Mouse (Mus musculus) hematopoietic stem cell, adult 5-6 weeks (primary cell): Measurements from ENCODE around the gene Taar8c. TPM values are rescaled to one million over a fixed set of nuclear protein-coding genes. Genes with fewer than 3 reads are reported as not detected.
"Not testable (repeated sequence)": the region's sequence is repeated elsewhere in the genome, so short reads cannot be mapped to it uniquely, and the experiment has no call there.

Experiments
- ATAC-seq, 2 experiments: fragments of 125-278 bp in 1 of 2; replicated peaks in 1 of 2; 2 replicates each; pipeline ENCODE4 v1.8.0; 2016 to 2017; ENCODE audit warnings: inconsistent platforms in 2 of 2, mild to moderate bottlenecking in 2 of 2, moderate number of reproducible peaks in 2 of 2, low read depth in 1 of 2, moderate TSS enrichment in 1 of 2; ENCODE audit not compliant: low FRiP score in 2 of 2, poor library complexity in 2 of 2, severe bottlenecking in 2 of 2, insufficient read depth in 1 of 2, low TSS enrichment in 1 of 2
- total RNA-seq: library from RNA; stranded (forward); fragments of 172-1452, 232-1000 nt; gene quantifications from 2 replicates; pipeline ENCODE4 v1.2.3, GENCODE M21; 2017

Gene Taar8c
- not detected in 2 replicates for total RNA-seq

DNA sequence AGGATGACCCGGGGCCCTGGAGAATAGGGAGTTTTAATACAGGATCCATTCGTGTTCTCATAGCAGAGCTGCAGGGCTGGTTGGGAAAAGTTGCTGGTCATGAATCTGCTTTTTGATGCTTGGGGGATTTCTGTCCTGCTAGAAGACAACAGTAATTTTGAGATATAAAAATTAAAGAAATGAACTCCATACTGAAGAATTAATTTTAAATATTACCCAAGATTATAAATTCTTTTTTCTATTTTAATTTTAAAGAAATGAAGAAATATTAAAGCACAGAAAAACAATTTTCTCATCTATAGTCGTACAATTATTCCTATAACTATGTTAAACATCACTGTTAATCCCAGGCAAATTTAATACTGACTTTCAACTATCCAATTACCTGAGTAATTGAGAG is at the start of gene Taar8c:
Gene Taar8c, minus strand, starts transcription at position 101 of the 400 bp plus-strand sequence.
- ATAC-seq, result not testable (repeated sequence)

GRCm38 (mm10) chr10:24150086-24150485 is 48.4 kb upstream of the Taar8c start:
- ATAC-seq, result no peak

DNA sequence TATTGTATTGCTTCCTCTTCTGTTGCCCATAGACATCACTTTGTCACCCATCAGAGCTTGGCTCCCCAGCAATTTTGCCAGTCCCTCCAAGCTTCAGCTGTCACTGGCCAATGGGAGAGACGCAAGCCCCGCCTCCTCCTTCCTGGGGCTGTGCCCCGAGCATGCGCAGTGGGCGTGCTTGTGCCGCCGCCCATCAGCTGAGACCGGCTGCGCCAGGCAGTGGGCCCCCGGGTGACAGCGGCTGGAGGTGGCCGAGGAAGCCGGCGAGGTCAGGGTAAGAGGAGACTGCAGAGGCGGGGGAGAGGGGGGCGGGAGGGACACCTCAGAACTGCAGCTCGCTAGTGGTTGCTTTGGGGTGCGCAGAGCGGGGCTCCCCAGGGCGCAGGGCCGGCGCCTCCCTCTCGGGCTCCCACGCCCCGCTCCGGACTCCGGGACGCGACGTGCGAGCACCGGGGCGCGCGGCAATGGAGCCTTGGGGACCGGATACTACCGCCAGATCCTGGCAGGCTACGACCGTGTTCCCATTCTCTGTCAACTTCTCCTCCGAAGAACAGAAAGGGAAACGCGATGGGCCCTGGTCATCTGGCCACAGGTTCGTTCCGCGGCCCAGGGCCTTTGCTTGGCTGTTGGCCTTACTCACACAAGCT is 47.5 kb upstream of the Taar8c start, which contains the start of gene Stx7:
Gene Stx7, plus strand, starts transcription at position 168 of the 647 bp plus-strand sequence.
- ATAC-seq, result peak; percentile 94

- peak; percentile 65 to 78 for ATAC-seq
These were observed 41.0 kb upstream of the Taar8c start for GRCm38 (mm10) chr10:24142735-24143134.

DNA sequence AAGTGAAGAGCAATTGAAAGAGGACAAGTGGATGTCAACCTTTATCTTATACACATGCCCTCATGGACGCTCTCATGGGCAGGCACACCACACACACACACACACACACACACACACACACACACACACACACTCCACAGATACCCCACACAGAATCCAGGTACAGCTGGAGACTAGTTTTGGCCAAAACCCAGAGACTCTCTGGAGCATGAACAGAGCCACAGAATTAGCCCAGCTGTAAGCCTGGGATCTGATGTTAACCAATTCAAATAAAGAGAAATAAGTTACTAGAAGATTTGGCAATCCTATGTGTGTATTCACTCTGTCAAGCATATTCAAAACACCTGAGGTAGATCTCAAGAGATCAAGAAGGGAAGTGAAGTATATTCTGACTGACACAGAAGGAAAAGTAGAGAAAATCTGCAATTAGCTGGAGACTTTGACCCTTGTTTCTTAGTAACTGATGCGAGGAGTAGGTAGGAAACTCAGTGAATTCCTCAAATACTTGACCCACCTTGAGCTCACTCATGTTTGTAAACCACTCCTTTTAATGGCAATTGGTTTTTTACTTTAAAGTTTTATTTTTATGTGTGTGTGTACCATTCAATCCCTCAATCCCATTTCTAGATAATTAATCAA is 37.0 kb upstream of the Taar8c start:
- no peak for ATAC-seq

- ATAC-seq, result no peak
These were observed 32.4 kb upstream of the Taar8c start for GRCm38 (mm10) chr10:24134071-24134645.

GRCm38 (mm10) chr10:24133132-24133531 is 31.4 kb upstream of the Taar8c start:
- ATAC-seq, result peak; percentile 82 to 90

GRCm38 (mm10) chr10:24132273-24132672 is 30.6 kb upstream of the Taar8c start:
- no peak for ATAC-seq

- peak; percentile 74 to 82 for ATAC-seq
These were observed 29.9 kb upstream of the Taar8c start for GRCm38 (mm10) chr10:24131451-24132262.

DNA sequence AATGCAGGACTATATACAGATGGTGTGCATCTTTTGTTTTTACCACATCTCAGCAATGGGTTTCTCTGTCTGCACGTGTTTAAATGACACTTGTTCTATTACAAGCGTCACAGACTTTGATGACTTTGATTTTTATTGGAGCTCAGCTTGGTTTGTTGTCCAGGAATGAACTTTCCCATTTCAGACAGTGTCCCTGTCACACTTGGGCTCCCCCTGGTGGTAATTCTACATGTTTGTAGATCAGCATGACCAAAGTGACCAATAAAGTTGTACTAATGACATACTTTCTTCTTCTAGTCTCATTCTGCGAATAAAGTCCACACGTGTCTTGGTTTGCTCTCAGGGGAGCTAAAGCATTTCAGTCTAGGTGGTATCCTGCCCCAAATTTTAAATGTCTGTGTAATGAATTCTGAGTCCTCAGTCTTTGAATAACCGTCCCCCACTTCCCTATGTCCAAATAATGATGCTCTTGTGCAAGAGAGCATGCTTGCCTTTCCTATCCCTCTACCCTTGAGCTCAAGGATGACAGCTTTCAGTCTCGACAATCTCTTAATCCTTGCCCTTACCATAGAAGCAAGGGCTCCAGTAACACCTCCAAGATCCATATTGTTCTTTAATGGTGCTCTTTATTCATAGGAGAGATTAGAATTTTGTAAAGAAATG is 9.5 kb upstream of the Taar8c start:
- peak in 1 of 2 experiments; percentile 68; a peak in 2 of 4 replicates for ATAC-seq

DNA sequence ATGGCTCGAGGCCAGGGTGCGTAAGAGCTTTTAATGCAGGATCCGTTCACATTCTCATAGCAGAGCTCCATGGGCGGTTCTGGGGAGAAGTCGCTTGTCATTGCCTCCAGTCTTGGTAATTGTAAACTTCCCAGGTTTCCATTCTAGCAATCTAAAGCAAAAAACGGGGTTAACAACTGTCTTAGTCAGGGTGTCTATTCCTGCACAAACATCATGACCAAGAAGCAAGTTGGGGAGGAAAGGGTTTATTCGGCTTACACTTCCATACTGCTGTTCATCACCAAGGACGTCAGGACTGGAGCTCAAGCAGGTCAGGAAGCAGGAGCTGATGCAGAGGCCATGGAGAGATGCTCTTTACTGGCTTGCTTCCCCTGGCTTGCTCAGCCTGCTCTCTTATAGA is 7.7 kb upstream of the Taar8c start, which contains the start of gene Taar9:
Gene Taar9, minus strand, starts transcription at position 101 of the 400 bp plus-strand sequence.
- not testable (repeated sequence) for ATAC-seq

- no peak for ATAC-seq
These were observed 6.5 kb upstream of the Taar8c start for GRCm38 (mm10) chr10:24108236-24108635.

DNA sequence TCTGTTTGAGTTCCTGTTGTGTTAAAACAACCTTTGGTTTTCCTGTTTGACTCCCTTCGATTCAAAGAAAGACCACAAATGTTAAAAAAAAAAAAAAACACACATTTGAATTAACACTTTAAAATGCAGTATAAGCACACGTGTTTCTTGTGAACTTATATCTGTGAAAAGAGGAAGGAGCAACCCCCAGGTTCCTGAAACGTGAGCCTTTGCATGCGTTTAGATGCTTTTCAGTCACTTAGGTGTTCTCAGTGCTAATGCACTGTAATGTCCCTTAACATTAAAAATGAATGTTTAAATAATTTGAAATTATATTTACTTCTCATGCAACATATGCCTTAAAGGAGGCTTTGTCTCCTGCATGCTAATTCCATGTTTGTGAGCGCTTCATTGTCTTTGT is 6.0 kb upstream of the Taar8c start:
- peak; percentile 39 to 49; a peak in 2 of 4 replicates for ATAC-seq

GRCm38 (mm10) chr10:24103299-24103698 is 1.6 kb upstream of the Taar8c start:
- not testable (repeated sequence) for ATAC-seq

DNA sequence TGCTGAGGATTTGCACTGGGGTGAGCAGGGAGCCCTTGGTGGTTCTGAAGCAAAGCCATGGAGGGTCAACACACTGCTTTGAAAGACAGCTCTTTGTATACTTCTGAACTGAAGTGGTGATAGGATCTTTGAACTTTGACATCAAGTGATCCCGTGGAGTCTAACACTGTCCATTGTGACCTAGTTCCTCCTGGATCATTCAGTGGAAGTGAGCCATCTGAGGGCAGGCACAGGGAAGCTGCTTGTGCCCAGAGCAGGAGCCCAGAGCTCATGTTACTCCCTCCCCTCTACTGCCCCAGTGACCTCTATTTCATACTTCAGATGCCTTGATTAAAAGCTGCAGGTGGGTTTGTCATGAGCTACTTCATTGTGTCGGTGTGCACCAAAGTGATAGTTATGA is 4.7 kb downstream of the Taar8c start:
- ATAC-seq, result not testable (repeated sequence)

DNA sequence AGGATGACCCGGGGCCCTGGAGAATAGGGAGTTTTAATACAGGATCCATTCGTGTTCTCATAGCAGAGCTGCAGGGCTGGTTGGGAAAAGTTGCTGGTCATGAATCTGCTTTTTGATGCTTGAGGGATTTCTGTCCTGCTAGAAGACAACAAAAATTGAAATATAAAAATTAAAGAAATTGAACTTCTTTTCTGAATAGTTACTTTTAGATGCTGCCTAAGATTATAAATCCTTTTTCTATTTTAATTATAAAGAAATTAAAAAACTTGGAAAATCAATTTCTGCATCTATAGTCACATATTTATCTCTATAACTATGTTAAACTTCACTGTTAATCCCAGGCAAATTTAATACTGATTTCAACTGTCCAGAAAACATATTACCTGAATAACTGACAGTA is 9.5 kb downstream of the Taar8c start, which contains the start of gene Taar8b:
Gene Taar8b, minus strand, starts transcription at position 101 of the 400 bp plus-strand sequence.
- no peak for ATAC-seq

DNA sequence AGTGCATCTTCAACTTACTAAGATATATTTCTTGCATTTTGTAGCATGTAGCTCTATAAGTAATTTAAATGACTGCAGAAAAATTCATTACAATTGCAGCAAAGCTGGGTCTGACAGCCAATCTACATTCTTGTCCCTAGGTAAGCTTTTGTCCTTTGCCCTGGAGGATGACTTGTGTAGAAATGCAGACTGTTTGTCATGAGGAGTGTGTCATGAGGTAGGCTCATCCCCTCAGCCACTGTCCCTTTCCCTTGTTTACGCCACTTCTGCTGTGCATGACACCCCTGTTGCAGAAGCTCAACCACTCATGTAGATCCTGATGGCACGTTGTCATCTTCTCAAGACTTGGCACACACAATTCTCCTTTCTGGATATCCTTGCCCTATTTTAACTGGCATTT is 14.5 kb downstream of the Taar8c start:
- ATAC-seq, result no peak
